In the genomic region with DNA sequence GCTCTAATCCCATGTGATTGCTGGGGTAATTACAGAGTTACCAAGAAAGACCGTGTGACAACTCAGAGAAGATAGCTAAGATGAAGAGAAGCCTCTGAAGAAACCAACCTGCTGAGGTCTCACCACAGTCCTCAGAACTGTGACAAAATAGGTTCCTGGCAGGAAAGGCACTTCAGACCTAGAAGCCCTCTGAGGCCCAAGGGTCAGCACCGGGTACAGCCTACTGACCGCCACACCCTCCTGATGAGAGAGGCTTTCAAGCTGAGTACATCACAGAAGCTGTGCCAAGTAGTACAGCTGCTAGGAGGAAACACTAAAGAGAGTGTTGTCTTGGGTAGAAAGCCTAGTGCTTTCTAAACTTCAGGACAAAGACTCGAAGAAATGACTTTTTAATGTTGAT, we compare ENCODE assay signal across 21 mouse cellular contexts. TPM values are rescaled to one million over a fixed set of nuclear protein-coding genes. Genes with fewer than 3 reads are reported as not detected.
"Had no signal": no experiment of that assay in that cellular context is flagged by ENCODE, and none has a peak within 500 bp of the region (broad histone marks: within the 10 kb centered on the region; RNA-seq: fewer than 3 reads in every experiment).

No protein-coding gene starts in this region.

- H3K27me3 ChIP-seq: midbrain, embryonic 12.5 days; neural tube, embryonic 13.5 days; stomach, embryonic 15.5 days had no signal

- H3K4me1 ChIP-seq: midbrain, embryonic 12.5 days had no signal

- H3K4me2 ChIP-seq: lung, embryonic 14.5 days; midbrain, embryonic 12.5 days; neural tube, embryonic 13.5 days; stomach, embryonic 15.5 days had no signal

- H3K9me3 ChIP-seq: limb, embryonic 10.5 days; megakaryocyte, embryonic 14.5 days; midbrain, embryonic 12.5 days; neural tube, embryonic 13.5 days; stomach, embryonic 15.5 days had no signal

- DNase-seq: kidney, postnatal 10 days; lung, embryonic 14.5 days; lung, postnatal 14 days; retina, postnatal 1 day; right cerebral cortex, postnatal 4 days; thymus, adult 2 months; thymus, postnatal 25 days had no signal

- H3K9ac ChIP-seq: lung, embryonic 14.5 days; midbrain, embryonic 12.5 days; neural tube, embryonic 13.5 days; stomach, embryonic 15.5 days had no signal

- H3K4me3 ChIP-seq: left cerebral cortex, adult 2 months; limb, embryonic 10.5 days; megakaryocyte, embryonic 14.5 days; midbrain, embryonic 12.5 days; neural tube, embryonic 13.5 days; stomach, embryonic 15.5 days had no signal

- ATAC-seq: hindbrain, embryonic 16.5 days; midbrain, embryonic 16.5 days had no signal

- H3K27ac ChIP-seq: left cerebral cortex, adult 2 months; limb, embryonic 10.5 days; macrophage; midbrain, embryonic 12.5 days; neural tube, embryonic 13.5 days; stomach, embryonic 15.5 days had no signal

- H3K36me3 ChIP-seq: midbrain, embryonic 12.5 days; stomach, embryonic 15.5 days had no signal

RNA-seq across cellular contexts. Expression of a gene that starts 39.8 kb away (rescaled TPM):
- polyA plus RNA-seq: macrophage had no signal

RNA-seq across cellular contexts. Expression of a gene that starts 59.2 kb away (rescaled TPM):
- total RNA-seq: layer of hippocampus, postnatal 25 days; left cerebral cortex, adult 2 months; left cerebral cortex, postnatal 14 days had no signal
- polyA plus RNA-seq: lung, embryonic 14.5 days; macrophage; neural tube, embryonic 13.5 days; spleen, adult 2 months; testis, adult 2 months; thymus, adult 2 months; urinary bladder, adult 2 months had no signal
